Mouse (Mus musculus): ENCODE data around the gene Glrx3. TPM values are rescaled to one million over a fixed set of nuclear protein-coding genes. Genes with fewer than 3 reads are reported as not detected.

Glrx3 gene
- polyA plus RNA-seq (2014; fragmentation: Illumina TruSeq; extraction: RNeasy Lipid Tissue Mini Kit (QIAGEN cat#74804); ENCODE audit: low read depth, low replicate concordance): 226 TPM

DNA sequence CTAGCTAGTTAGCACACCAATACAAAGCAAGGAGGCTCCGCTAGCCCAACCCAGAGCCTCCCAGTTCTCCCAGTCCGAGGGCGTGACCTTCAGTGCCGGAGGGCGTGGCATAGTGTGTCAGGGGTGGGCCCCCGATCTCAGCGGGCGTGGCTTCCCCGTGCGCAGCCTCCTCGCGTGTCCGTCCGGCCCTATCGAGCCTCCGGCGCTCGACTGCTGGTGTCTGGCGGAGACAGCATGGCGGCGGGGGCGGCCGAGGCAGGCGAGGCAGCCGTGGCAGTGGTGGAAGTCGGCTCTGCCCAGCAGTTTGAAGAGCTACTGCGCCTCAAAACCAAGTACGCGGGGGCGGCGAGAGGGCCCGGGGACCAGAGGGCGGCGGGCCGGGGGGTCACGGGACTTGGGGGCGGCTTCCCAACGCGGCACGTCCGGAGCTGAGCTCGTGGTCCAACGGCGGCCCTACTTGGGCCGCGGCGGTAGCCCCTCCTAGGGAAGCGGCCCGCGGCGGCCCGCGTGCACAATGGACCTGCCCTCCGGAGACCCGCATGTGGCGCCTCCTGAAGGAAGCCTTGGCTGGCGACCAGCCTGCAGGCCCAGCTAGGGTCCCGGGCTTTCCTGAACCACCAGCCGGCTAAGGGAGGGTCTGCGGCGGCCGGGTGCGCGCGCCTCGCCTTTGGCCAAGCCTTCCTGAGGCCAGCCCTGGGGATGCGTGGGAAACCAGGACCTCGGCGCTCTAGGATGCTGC lies at the start of gene Glrx3:
TSS of gene Glrx3 (plus strand) at position 175 of the 739 bp plus-strand sequence.

DNA sequence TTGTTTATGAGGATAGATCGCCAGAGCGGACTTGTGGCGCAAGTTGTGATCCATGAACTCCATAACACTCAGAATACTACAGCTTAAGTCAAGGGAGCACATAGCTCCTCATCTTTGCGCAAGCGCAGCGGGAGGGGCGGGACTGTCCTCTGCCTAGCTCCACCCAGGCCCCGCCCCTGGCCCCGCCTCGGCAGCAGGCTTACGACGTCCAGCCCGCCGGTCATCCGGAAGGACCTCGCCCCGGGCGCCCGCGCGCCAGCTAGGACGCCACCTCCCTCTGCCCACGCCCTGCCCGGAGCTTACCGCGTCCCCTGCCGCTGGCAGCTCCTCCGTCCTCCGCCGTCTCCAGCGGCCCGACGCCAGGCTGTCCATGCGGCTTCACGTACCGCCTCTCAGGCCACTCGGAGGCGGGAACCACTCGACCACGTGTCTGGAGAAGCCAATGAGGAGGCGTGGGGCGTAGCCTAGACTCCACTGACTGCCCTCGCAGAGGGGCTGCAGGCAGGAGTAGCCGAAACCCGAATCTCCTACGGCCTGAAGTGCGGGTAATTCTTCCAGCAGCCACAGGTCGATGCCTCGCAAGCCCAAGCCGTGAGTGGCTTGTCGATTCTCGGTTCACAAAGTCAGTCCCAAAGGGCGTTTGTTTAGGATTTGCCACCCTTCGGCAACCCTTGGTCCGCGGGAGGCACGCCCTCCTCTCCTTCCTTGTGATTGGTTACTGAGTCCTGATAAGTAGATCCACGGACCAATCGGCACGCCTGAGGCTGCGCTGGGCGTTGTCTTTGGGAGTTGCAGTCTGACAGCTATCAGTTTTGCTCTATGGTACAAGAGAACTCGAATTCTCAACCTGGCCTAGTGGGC lies 26.8 kb upstream of the Glrx3 start, which contains the start of gene 9430038I01Rik:
TSS of gene 9430038I01Rik (minus strand) at position 426 of the 861 bp plus-strand sequence.

Other genes starting within 250 kb of the Glrx3 start
- 0.49 TPM for gene Ebf3, start 123.2 kb upstream of the Glrx3 start, polyA plus RNA-seq (2014; fragmentation: Illumina TruSeq; extraction: RNeasy Lipid Tissue Mini Kit (QIAGEN cat#74804); ENCODE audit: low read depth, low replicate concordance)
- 3.0 TPM for gene 9430038I01Rik, start 26.9 kb upstream of the Glrx3 start, polyA plus RNA-seq (2014; fragmentation: Illumina TruSeq; extraction: RNeasy Lipid Tissue Mini Kit (QIAGEN cat#74804); ENCODE audit: low read depth, low replicate concordance)

Data from kidney, adult 10 weeks (tissue).